Mouse (Mus musculus): ENCODE data around the gene Tfeb. TPM values are rescaled to one million over a fixed set of nuclear protein-coding genes. Genes with fewer than 3 reads are reported as not detected.

The Tfeb gene
- polyA plus RNA-seq (2014; fragmentation: Illumina TruSeq; extraction: RNeasy Lipid Tissue Mini Kit (QIAGEN cat#74804); ENCODE audit: low read depth, low replicate concordance), result not detected

DNA sequence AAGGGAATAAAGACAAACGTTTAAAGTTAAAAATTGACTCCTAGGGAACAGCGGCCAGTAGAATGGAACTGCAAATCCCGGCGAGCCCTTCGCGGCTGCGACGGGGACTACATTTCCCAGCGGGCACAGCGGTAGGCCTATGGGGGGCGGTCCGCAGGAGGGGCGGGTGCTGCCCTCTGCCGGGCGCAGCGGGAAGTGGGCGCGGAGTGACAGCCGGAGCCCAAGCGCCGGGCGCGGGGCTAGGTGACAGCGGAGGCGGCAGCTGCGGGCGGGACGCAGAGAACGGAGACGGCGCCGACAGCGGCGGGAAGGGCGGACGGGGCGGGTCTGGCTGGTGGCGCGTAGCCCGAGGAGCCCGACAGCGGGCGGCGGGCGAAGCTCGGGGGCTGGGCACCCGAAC is at the start of gene Tfeb:
Gene Tfeb (plus strand): TSS at position 175 of the 400 bp plus-strand sequence.

DNA sequence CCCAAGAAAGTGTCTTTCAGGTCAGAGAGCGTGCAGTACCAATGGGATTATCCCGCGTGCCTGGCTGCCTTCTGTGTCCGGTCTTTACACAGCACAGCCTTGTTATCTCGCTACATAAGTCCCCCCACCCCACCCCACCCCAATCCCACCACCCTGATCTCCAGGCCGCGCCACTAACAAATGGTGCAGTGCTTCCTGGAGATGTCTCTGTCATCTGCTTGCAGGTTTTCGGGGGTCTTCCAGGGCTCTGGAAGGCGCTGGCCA is 48.6 kb upstream of the Tfeb start, which contains the start of gene Tomm6:
Gene Tomm6 (minus strand): TSS at position 43 of the 264 bp plus-strand sequence.

DNA sequence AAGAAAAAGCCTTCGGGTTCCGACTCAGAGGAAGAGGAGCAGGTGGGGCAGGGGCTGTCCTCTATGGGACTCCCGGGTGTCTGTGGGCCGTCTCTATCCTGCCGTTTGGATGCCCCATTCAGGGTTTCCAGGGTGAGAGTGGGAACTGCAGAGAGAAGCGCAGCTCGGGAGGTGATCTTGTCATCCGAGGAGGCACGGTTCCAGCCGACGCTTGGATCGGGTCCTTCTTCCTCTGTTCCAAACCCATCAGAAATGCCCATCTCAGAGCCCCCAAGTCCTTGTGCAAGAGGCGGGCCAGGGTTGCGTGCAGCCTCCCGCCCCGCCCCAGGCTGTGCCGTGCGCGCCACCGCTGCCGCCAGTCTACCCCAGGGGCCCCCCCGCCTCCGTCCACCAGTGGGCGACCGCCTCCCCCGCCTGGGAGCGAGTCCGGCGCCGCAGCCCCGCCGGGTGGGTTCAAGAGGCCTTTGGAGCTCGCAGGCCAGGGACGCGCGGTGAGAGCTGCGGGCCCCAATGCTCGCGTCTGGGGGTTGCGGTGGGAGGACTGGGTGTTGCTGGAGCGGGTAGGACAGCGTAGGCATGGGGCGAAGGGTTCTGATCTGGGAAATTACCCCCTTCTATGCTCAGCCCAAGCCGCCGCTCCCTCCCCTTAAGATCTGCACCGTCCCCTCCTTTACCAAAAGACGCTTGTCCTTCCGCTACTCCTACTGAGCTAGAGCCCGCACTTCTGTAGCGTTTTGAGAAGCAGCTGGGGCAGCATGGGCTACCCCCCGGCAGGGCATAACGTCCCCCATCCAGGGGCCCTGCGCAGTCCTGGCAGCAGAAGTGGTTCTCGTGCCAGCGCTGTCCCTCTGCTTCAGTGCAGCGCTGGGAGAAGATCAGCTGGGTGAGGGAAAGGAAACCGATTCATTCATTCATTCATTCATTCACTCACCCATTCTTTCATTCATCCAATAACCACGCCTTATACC is 47.9 kb upstream of the Tfeb start, which contains the start of gene Frs3:
Gene Frs3 (plus strand): TSS at position 423 of the 968 bp plus-strand sequence.

GRCm38 (mm10) chr17:47694442-47694502 is 42.6 kb upstream of the Tfeb start, which contains the start of gene Gm21981:
Gene Gm21981 (minus strand): TSS chr17:47694455.

DNA sequence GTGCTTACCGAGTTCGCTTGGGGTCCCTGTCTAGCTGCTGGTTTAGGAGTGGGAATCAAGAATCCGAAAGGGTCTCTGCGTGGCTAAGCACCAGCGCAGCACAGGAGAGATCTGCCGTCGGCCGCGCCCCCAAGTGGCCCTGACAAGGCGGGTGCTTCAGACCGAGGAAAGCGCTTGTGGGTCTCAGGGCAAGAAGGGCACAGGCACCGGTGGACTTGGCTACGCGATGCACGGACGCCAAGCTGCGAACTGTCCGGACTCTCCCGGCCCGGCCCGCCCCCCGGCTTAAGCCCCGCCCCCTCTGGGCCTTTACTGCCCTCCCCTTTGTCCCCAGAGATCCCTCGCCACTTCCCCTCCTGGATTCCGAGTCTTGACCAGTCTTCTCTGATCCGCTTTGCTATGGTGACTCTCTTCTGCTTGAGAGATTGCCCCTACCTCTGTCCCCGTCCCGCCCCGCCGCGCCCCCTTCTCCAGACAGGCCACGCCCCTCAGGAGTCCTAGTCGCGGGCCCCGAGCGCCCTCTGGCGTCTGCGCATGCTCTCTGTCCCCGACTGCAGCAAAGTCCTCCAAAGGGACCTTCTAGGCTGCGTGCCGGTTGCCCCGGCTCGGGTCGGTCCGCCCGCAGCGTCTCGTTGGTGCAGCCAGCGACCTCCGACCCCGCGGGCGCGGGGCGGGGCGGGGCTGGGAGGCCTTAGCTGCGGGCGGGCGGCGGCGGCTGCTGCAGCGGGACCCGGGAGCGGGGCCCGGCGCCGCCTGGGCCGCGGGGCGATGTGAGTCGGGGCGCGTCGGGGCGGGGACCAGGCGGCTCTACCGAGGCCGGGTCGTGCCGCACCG is 42.1 kb upstream of the Tfeb start, which contains the start of gene Prickle4:
Gene Prickle4 (minus strand): TSS at position 234 of the 834 bp plus-strand sequence.

DNA sequence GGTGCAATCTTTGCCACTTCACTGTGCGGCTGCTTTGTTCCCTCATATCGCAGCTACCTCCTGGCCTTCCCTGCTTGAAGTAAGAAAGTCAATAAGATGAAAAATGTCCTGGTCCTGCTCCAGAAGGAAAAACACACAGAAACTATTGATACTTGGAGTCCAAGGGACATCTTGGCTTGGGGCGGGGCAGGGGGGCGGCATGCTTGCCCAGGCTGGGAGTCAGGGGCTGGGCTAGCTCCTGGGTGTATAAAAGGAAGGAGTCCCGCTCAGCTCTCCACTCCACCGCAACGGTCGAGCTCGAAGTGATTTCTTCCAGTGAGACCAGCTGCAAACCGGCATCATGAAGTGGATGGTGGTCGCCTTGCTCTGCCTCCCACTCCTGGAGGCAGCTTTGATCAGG is 10.3 kb upstream of the Tfeb start, which contains the start of gene Pgc:
Gene Pgc (plus strand): TSS at position 277 of the 400 bp plus-strand sequence.

GRCm38 (mm10) chr17:47834482-47834767 is 97.6 kb downstream of the Tfeb start, which contains the start of gene Mdfi:
Gene Mdfi (minus strand): TSS chr17:47834691.

Other genes starting within 250 kb of the Tfeb start
- 3.5 TPM for gene Taf8, start 234.7 kb upstream of the Tfeb start, polyA plus RNA-seq (2014; fragmentation: Illumina TruSeq; extraction: RNeasy Lipid Tissue Mini Kit (QIAGEN cat#74804); ENCODE audit: low read depth, low replicate concordance)
- 5.0 TPM for gene Ccnd3, start 232.0 kb upstream of the Tfeb start, polyA plus RNA-seq (2014; fragmentation: Illumina TruSeq; extraction: RNeasy Lipid Tissue Mini Kit (QIAGEN cat#74804); ENCODE audit: low read depth, low replicate concordance)
- 1.1 TPM for gene Bysl, start 125.5 kb upstream of the Tfeb start, polyA plus RNA-seq (2014; fragmentation: Illumina TruSeq; extraction: RNeasy Lipid Tissue Mini Kit (QIAGEN cat#74804); ENCODE audit: low read depth, low replicate concordance)
- gene Med20, start 125.4 kb upstream of the Tfeb start, polyA plus RNA-seq (2014; fragmentation: Illumina TruSeq; extraction: RNeasy Lipid Tissue Mini Kit (QIAGEN cat#74804); ENCODE audit: low read depth, low replicate concordance), result 10.3 TPM
- gene Gm20517, start 125.4 kb upstream of the Tfeb start, polyA plus RNA-seq (2014; fragmentation: Illumina TruSeq; extraction: RNeasy Lipid Tissue Mini Kit (QIAGEN cat#74804); ENCODE audit: low read depth, low replicate concordance), result 0.28 TPM
- gene Usp49, start 106.3 kb upstream of the Tfeb start, polyA plus RNA-seq (2014; fragmentation: Illumina TruSeq; extraction: RNeasy Lipid Tissue Mini Kit (QIAGEN cat#74804); ENCODE audit: low read depth, low replicate concordance), result 2.1 TPM
- 19.2 TPM for gene Tomm6, start 48.6 kb upstream of the Tfeb start, polyA plus RNA-seq (2014; fragmentation: Illumina TruSeq; extraction: RNeasy Lipid Tissue Mini Kit (QIAGEN cat#74804); ENCODE audit: low read depth, low replicate concordance)
- gene Frs3, start 48.0 kb upstream of the Tfeb start, polyA plus RNA-seq (2014; fragmentation: Illumina TruSeq; extraction: RNeasy Lipid Tissue Mini Kit (QIAGEN cat#74804); ENCODE audit: low read depth, low replicate concordance), result 2.4 TPM
- gene Gm21981, start 42.6 kb upstream of the Tfeb start, polyA plus RNA-seq (2014; fragmentation: Illumina TruSeq; extraction: RNeasy Lipid Tissue Mini Kit (QIAGEN cat#74804); ENCODE audit: low read depth, low replicate concordance), result not detected
- not detected for gene Prickle4, start 42.3 kb upstream of the Tfeb start, polyA plus RNA-seq (2014; fragmentation: Illumina TruSeq; extraction: RNeasy Lipid Tissue Mini Kit (QIAGEN cat#74804); ENCODE audit: low read depth, low replicate concordance)
- gene Pgc, start 10.2 kb upstream of the Tfeb start, polyA plus RNA-seq (2014; fragmentation: Illumina TruSeq; extraction: RNeasy Lipid Tissue Mini Kit (QIAGEN cat#74804); ENCODE audit: low read depth, low replicate concordance), result not detected
- gene Mdfi, start 97.7 kb downstream of the Tfeb start, polyA plus RNA-seq (2014; fragmentation: Illumina TruSeq; extraction: RNeasy Lipid Tissue Mini Kit (QIAGEN cat#74804); ENCODE audit: low read depth, low replicate concordance), result not detected
- gene Foxp4, start 187.6 kb downstream of the Tfeb start, polyA plus RNA-seq (2014; fragmentation: Illumina TruSeq; extraction: RNeasy Lipid Tissue Mini Kit (QIAGEN cat#74804); ENCODE audit: low read depth, low replicate concordance), result not detected

Measured in kidney, adult 10 weeks (tissue).